Mouse (Mus musculus) embryonic facial prominence, embryonic 13.5 days (tissue): ENCODE data around the gene 1700020N01Rik. TPM values are rescaled to one million over a fixed set of nuclear protein-coding genes. Genes with fewer than 3 reads are reported as not detected.

Experiments used
- polyA plus RNA-seq: library from polyadenylated mRNA; unstranded; fragments of >200 nt; fragmentation: Nextera tagmentation; extraction: Ambion mirVana; gene quantifications from 2 replicates; pipeline ENCODE4 v1.2.1, GENCODE M21; 2015

The 1700020N01Rik gene
- polyA plus RNA-seq, 1 experiment from 2014 or later = not detected

Other genes starting within 250 kb of the 1700020N01Rik start
- 0.44 TPM in 1 of 2 replicates, not detected in the other for gene Aldh8a1, start 215.9 kb upstream of the 1700020N01Rik start, polyA plus RNA-seq